ENCODE assay signal across 8 mouse cellular contexts in the genomic region with DNA sequence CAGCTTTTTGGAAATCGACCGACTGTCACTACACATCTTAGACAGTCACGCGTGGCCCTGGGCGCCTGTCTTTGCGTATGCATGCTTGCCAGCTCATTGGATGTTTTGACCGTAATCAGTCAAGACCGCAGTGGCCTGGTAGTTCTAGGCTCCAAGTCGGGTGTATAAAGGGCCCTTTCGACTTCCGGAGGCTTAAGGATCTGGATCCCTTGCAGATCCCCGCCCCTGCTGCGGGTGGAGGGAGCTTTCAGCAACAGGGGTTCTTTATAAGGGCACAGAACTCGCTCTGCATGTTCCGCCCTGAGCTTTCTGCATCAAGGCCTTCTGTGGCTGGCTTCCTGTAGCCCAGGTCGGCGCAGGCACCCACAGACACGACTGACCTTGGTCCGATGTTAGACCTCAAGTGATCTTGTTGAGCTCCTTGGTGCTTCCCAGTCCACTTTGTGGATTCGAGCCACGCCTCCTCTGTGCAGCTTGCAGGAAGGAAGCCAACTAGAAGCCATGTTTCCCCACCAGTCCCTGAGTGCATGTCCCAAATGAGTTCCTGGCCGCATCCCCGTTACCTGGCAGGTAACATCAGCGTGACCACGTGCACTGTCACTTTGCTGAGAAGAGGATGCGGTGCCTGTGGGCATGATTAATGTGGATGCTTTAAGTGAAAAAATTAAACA. TPM values are rescaled to one million over a fixed set of nuclear protein-coding genes. Genes with fewer than 3 reads are reported as not detected.
DNase-seq lines count a peak whose midpoint lies in the region; ATAC-seq lines count a peak whose summit lies in the region.

A gene (minus strand): TSS at position 443 of the 671 bp plus-strand sequence.

- ATAC-seq in inflammation-experienced regulatory T-cells, adult 6 months, result peak; percentile 44
- peak; percentile 49 for ATAC-seq in megakaryocyte progenitor cell, adult 5-6 weeks (replicated peaks; ENCODE audit: poor library complexity)

- peak; percentile 50 to 68 for DNase-seq in adrenal gland, adult 18-20 months (ENCODE audit: low spot score in 2 of 2)
- peak; percentile 76 for DNase-seq in embryo, embryonic 10.5 days (ENCODE audit: low spot score)
- DNase-seq in gastrocnemius, postnatal 14 days, result peak; percentile 73
- peak; percentile 65 to 82 for DNase-seq in left cerebral cortex, postnatal 10 days (ENCODE audit: extremely low spot score in 1 of 2, low spot score in 2 of 2)
- DNase-seq in right cerebral cortex, postnatal 14 days, result peak; percentile 53
- DNase-seq in urinary bladder, postnatal 36 days (ENCODE audit: low spot score in 2 of 2), result peak; percentile 76

- intact Hi-C loops in gastrocnemius, postnatal 14 days (cut with DNase I; ENCODE audit: low total_unique reads), result no loop called here
- intact Hi-C loops in left cerebral cortex, postnatal 10 days (cut with DNase I), result loop anchor here (5.0 kb wide), 2 partner anchors 55 to 115 kb away; a partner anchor contains a TSS

RNA-seq across cellular contexts. Expression of the gene that starts here (rescaled TPM):
- total RNA-seq in adrenal gland, adult 18-20 months (2021), result 10 to 100 TPM; 19.1 to 20.3 TPM
- total RNA-seq in gastrocnemius, postnatal 14 days (2021), result 100 to 1,000 TPM; 118 to 136 TPM
- 100 to 1,000 TPM; 133 to 204 (median 162) TPM for polyA plus RNA-seq in inflammation-experienced regulatory T-cells, adult 6 months (2017; shearing (Covaris generic))
- total RNA-seq in left cerebral cortex, postnatal 10 days (2021), result 100 to 1,000 TPM; 110 to 118 TPM
- 150 and 156 TPM in 2 replicates for total RNA-seq in megakaryocyte progenitor cell, adult 5-6 weeks (2015)
- 111 and 131 TPM in 2 replicates for total RNA-seq in megakaryocyte progenitor cell, adult 5-6 weeks (2017)

Comparison
In these comparisons a context has a peak if more than half of its experiments do, and no peak if none do; other contexts are left out.
1. Peak in every context shown above with its lines: DNase-seq and ATAC-seq.
2. RNA of the gene that starts here (total RNA-seq): 111 to 156 TPM in megakaryocyte progenitor cell, adult 5-6 weeks, 118 to 136 TPM in gastrocnemius, postnatal 14 days and 110 to 118 TPM in left cerebral cortex, postnatal 10 days; 19.1 to 20.3 TPM in adrenal gland, adult 18-20 months; every median in the first group is over 4 times any median in the second.